Mouse (Mus musculus): ENCODE measurements at regions not wholly inside any gene's neighbourhood (a gene's known extent, or its start where the extent isn't known, plus 50 kb on each side); places are given as distances from the start of the nearest gene placed in this dataset.

GRCm38 (mm10) chr19:32958791-32959190 lies 201.5 kb downstream of the Pten start:
- no peaks in the 10 kb centered on the region for H3K36me3 ChIP-seq
- ATAC-seq (ENCODE audit: insufficient number of reproducible peaks, low FRiP score, low TSS enrichment, low read depth) = no peak
- no peak overlapping the region for H3K4me2 ChIP-seq
- no peaks in the 10 kb centered on the region for H3K9me3 ChIP-seq
- H3K27me3 ChIP-seq = peaks cover 8% of the 10 kb centered on the region; the same call in 1 of the 2 replicates
- H3K9ac ChIP-seq = no peak overlapping the region
- no peak overlapping the region for H3K27ac ChIP-seq
- 88% methylated on average over 4 of the region's 4 CpGs for WGBS
- H3K4me3 ChIP-seq = no peak overlapping the region
- peaks cover 12% of the 10 kb centered on the region for H3K4me1 ChIP-seq

DNA sequence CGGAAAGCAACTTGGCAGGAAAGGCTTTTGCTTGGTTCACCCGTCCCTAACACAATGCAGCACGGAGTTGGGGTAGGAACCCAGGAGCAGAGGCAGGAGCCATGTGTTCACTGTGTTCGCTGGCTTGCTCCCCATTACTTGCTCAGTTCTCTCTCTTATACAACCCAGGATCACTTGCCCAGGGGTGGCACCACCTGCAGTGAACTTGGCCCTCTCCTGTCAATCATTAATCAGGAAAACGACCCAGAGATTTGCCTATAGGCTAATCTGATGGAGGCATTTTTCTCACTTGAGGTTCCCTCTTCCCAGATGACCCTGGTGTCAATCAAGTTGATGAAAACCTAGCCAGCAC lies 202.5 kb downstream of the Pten start:
- H3K27ac ChIP-seq = no peak overlapping the region

GRCm38 (mm10) chr19:32960196-32960947 lies 203.1 kb downstream of the Pten start:
- no peak for ATAC-seq (ENCODE audit: insufficient number of reproducible peaks, low FRiP score, low TSS enrichment, low read depth)

More for the DNA sequence above, 202.5 kb downstream of the Pten start:
- H3K36me3 ChIP-seq = no peaks in the 10 kb centered on the region
- 74% methylated on average over 5 of the region's 5 CpGs for WGBS
- H3K9ac ChIP-seq = no peak overlapping the region
- H3K4me2 ChIP-seq = no peak overlapping the region
- ATAC-seq (ENCODE audit: insufficient number of reproducible peaks, low FRiP score, low TSS enrichment, low read depth) = no peak
- H3K9me3 ChIP-seq = no peaks in the 10 kb centered on the region
- no peak overlapping the region for H3K4me3 ChIP-seq
- peaks cover 9% of the 10 kb centered on the region for H3K4me1 ChIP-seq
- H3K27me3 ChIP-seq = peaks cover 8% of the 10 kb centered on the region; the same call in 1 of the 2 replicates

GRCm38 (mm10) chr19:32961525-32961924 lies 204.2 kb downstream of the Pten start:
- 81% methylated on average over 5 of the region's 5 CpGs for WGBS
- Histone ChIP-seq H3K4me1 (peaks cover 7% of the 10 kb centered on the region), H3K4me3 (no peak overlapping the region), H3K9ac (no peak overlapping the region), H3K27me3 (0 out of 2 replicates have a peak, but pooled peaks cover 5% of the 10 kb centered on the region), H3K36me3 (no peaks in the 10 kb centered on the region), H3K4me2 (no peak overlapping the region), H3K9me3 (no peaks in the 10 kb centered on the region), H3K27ac (no peak overlapping the region)
- ATAC-seq (ENCODE audit: insufficient number of reproducible peaks, low FRiP score, low TSS enrichment, low read depth) = no peak

More at GRCm38 (mm10) chr19:32960196-32960947, 203.1 kb downstream of the Pten start:
- no peak overlapping the region for H3K9ac ChIP-seq
- WGBS = 63% methylated on average over 9 of the region's 9 CpGs
- H3K4me2 ChIP-seq = no peak overlapping the region
- H3K27me3 ChIP-seq = peaks cover 8% of the 10 kb centered on the region; the same call in 1 of the 2 replicates
- H3K27ac ChIP-seq = no peak overlapping the region
- H3K9me3 ChIP-seq = no peaks in the 10 kb centered on the region
- H3K4me3 ChIP-seq = no peak overlapping the region
- peaks cover 9% of the 10 kb centered on the region for H3K4me1 ChIP-seq
- H3K36me3 ChIP-seq = no peaks in the 10 kb centered on the region

DNA sequence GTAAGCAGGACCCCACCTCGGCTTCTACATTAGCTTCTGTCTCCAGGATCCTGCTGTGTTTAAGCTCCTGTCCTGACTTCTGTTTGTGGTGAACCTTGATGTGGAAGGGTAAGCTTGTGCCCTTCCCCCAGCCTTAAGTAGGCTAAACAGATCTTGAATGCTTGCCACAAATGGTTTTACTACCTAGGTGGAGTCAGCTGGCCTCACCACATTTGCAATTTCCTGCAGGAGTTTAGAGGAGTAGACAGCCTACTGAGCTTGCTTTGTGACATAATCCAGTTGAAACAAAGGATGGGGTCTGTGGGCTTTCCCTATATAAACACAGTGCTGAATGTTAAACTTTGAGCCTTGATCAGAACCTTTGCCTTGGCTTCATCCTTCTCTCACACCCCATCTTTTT lies 206.7 kb downstream of the Pten start:
- 0 out of 2 replicates have a peak, but pooled peaks cover 3% of the 10 kb centered on the region for H3K27me3 ChIP-seq
- H3K9ac ChIP-seq = no peak overlapping the region
- no peak for ATAC-seq (ENCODE audit: insufficient number of reproducible peaks, low FRiP score, low TSS enrichment, low read depth)
- H3K4me1 ChIP-seq = no peaks in the 10 kb centered on the region
- no peak overlapping the region for H3K27ac ChIP-seq
- H3K4me3 ChIP-seq = no peak overlapping the region
- no peaks in the 10 kb centered on the region for H3K36me3 ChIP-seq
- no peak overlapping the region for H3K4me2 ChIP-seq
- no peaks in the 10 kb centered on the region for H3K9me3 ChIP-seq
- WGBS = 21% methylated on average over 1 of the region's 1 CpGs

GRCm38 (mm10) chr19:32965488-32965887 lies 208.2 kb downstream of the Pten start:
- Histone ChIP-seq H3K27ac (no peak overlapping the region), H3K9me3 (no peaks in the 10 kb centered on the region), H3K27me3 (no peaks in the 10 kb centered on the region), H3K4me1 (no peaks in the 10 kb centered on the region), H3K4me2 (no peak overlapping the region), H3K9ac (no peak overlapping the region), H3K4me3 (no peak overlapping the region), H3K36me3 (no peaks in the 10 kb centered on the region)
- no peak for ATAC-seq (ENCODE audit: insufficient number of reproducible peaks, low FRiP score, low TSS enrichment, low read depth)
- 43% methylated on average over 2 of the region's 2 CpGs for WGBS

- Histone ChIP-seq H3K9me3 (no peaks in the 10 kb centered on the region), H3K4me3 (no peak overlapping the region), H3K4me2 (no peak overlapping the region), H3K9ac (no peak overlapping the region), H3K36me3 (no peaks in the 10 kb centered on the region), H3K4me1 (no peaks in the 10 kb centered on the region), H3K27ac (no peak overlapping the region), H3K27me3 (no peaks in the 10 kb centered on the region)
- no peak for ATAC-seq (ENCODE audit: insufficient number of reproducible peaks, low FRiP score, low TSS enrichment, low read depth)
- 75% methylated on average over 7 of the region's 7 CpGs for WGBS
These were observed 212.0 kb downstream of the Pten start for GRCm38 (mm10) chr19:32969213-32969776.

DNA sequence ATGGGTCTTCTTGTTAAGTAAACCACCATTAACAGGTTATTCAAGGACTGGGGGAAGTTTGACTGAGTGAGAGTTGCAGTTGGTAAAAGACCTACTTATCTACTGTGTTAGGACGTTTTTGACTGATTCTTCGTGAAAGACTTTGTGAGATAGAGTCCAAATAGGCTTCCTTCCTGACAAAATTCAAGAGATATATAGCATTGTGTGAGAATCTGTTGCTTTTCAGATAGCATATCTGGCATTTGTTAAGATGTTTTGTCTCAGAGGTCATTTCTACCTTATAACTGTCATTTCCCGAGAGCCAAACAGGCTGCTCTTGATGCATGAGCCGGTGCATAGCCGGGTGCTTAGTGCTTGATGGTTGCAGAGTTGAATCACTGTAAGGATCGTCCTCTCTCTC lies 214.8 kb downstream of the Pten start:
- no peak overlapping the region for H3K4me3 ChIP-seq
- H3K9me3 ChIP-seq = no peaks in the 10 kb centered on the region
- H3K4me1 ChIP-seq = peaks cover 3% of the 10 kb centered on the region
- H3K27ac ChIP-seq = no peak overlapping the region
- no peaks in the 10 kb centered on the region for H3K36me3 ChIP-seq
- no peak overlapping the region for H3K4me2 ChIP-seq
- 89% methylated on average over 6 of the region's 6 CpGs for WGBS
- no peak for ATAC-seq (ENCODE audit: insufficient number of reproducible peaks, low FRiP score, low TSS enrichment, low read depth)
- H3K27me3 ChIP-seq = no peaks in the 10 kb centered on the region
- no peak overlapping the region for H3K9ac ChIP-seq

- 87% methylated on average over 3 of the region's 3 CpGs for WGBS
- ATAC-seq (ENCODE audit: insufficient number of reproducible peaks, low FRiP score, low TSS enrichment, low read depth) = no peak
These were observed 215.8 kb downstream of the Pten start for GRCm38 (mm10) chr19:32973130-32973529.

GRCm38 (mm10) chr19:32974778-32975240 lies 217.5 kb downstream of the Pten start:
- Histone ChIP-seq H3K27ac (peak overlapping the region; percentile 8; the same call in 1 of the 2 replicates), H3K9me3 (no peaks in the 10 kb centered on the region), H3K4me2 (no peak overlapping the region), H3K9ac (no peak overlapping the region), H3K4me3 (no peak overlapping the region), H3K36me3 (no peaks in the 10 kb centered on the region), H3K4me1 (peaks cover 7% of the 10 kb centered on the region), H3K27me3 (no peaks in the 10 kb centered on the region)
- WGBS = 29% methylated on average over 4 of the region's 4 CpGs
- ATAC-seq (ENCODE audit: insufficient number of reproducible peaks, low FRiP score, low TSS enrichment, low read depth) = peak; percentile 75; the same call in 1 of the 2 replicates

More at GRCm38 (mm10) chr19:32973130-32973529, 215.8 kb downstream of the Pten start:
- H3K9me3 ChIP-seq = no peaks in the 10 kb centered on the region
- no peak overlapping the region for H3K27ac ChIP-seq
- H3K9ac ChIP-seq = no peak overlapping the region
- peaks cover 7% of the 10 kb centered on the region for H3K4me1 ChIP-seq
- no peaks in the 10 kb centered on the region for H3K27me3 ChIP-seq
- H3K36me3 ChIP-seq = no peaks in the 10 kb centered on the region
- H3K4me2 ChIP-seq = no peak overlapping the region
- H3K4me3 ChIP-seq = no peak overlapping the region

GRCm38 (mm10) chr19:32975303-32975702 lies 218.0 kb downstream of the Pten start:
- ATAC-seq (ENCODE audit: insufficient number of reproducible peaks, low FRiP score, low TSS enrichment, low read depth) = no peak
- Histone ChIP-seq H3K9me3 (no peaks in the 10 kb centered on the region), H3K27ac (peak overlapping the region; percentile 8; the same call in 1 of the 2 replicates), H3K9ac (no peak overlapping the region), H3K4me1 (peaks cover 7% of the 10 kb centered on the region), H3K4me2 (no peak overlapping the region), H3K36me3 (no peaks in the 10 kb centered on the region), H3K4me3 (no peak overlapping the region), H3K27me3 (no peaks in the 10 kb centered on the region)
- 69% methylated on average over 5 of the region's 5 CpGs for WGBS

DNA sequence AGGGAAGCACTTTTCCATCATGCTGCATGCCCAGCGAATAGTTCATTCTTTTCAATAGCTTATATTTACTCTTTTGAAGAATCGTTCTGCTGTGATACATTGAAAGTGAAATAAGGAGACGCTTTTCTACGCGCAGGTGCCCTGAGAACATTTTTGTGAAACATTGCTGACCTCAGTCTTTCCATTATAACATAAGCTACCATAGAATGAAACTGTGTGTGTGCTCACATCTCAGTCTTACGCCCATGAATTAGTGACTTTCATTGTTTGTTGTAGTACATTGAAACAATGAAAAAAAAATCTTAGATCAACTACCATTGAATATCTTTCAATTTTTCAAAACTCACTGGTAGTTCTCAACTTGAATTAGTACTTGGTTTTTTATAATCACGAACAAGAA lies 219.2 kb downstream of the Pten start:
- peaks cover 7% of the 10 kb centered on the region for H3K4me1 ChIP-seq
- ATAC-seq (ENCODE audit: insufficient number of reproducible peaks, low FRiP score, low TSS enrichment, low read depth) = no peak
- no peaks in the 10 kb centered on the region for H3K27me3 ChIP-seq
- H3K36me3 ChIP-seq = no peaks in the 10 kb centered on the region
- H3K9me3 ChIP-seq = no peaks in the 10 kb centered on the region
- H3K4me2 ChIP-seq = no peak overlapping the region
- H3K9ac ChIP-seq = no peak overlapping the region
- no peak overlapping the region for H3K4me3 ChIP-seq
- 91% methylated on average over 7 of the region's 7 CpGs for WGBS
- H3K27ac ChIP-seq = no peak overlapping the region
